Mouse (Mus musculus): Measurements from ENCODE around the gene Zfp384. TPM values are rescaled to one million over a fixed set of nuclear protein-coding genes. Genes with fewer than 3 reads are reported as not detected.
"Not testable (repeated sequence)": the region's sequence is repeated elsewhere in the genome, so short reads cannot be mapped to it uniquely, and the experiment has no call there.

Gene Zfp384
- polyA plus RNA-seq, 2 experiments = 12.4 to 103 TPM

DNA sequence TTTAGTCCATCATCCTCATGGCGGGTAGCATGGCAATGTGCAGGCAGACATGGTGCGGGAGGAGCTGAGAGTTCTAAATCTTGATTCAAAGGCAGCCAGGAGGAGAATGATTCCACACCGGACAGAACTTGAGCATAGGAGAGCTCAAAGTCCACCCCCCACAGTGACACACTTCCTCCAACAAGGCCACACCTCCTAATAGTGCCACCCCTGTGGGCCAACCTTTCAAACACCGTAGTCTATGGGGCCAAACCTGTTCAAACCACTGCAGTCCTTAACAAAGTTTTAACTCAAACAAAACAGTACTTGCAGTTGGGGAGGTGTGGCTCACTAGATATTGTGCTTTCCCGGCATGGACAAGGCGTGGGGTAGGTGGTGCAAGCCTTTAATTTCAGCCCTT is 55.0 kb downstream of the Zfp384 start:
- DNase-seq (ENCODE audit: low spot score) (no peak), ATAC-seq (ENCODE audit: low FRiP score, low read depth) (no peak)
- no peaks in the 10 kb centered on the region for H3K36me3 ChIP-seq (ENCODE audit: control insufficient read depth, insufficient read depth, low read length)
- 84% methylated on average over 6 of the region's 6 CpGs for WGBS
- no peaks in the 10 kb centered on the region for H3K27me3 ChIP-seq (ENCODE audit: control insufficient read depth, insufficient read depth, low read length)
- no peak overlapping the region for H3K4me3 ChIP-seq (replicated peaks; ENCODE audit: low read length)
- H3K9ac ChIP-seq (ENCODE audit: low read depth, low read length, severe bottlenecking) = no peak overlapping the region
- H3K9me3 ChIP-seq (ENCODE audit: control insufficient read depth, low read length) = no peaks in the 10 kb centered on the region
- H3K4me2 ChIP-seq (replicated peaks; ENCODE audit: low read depth, low read length, severe bottlenecking) = no peak overlapping the region
- H3K27ac ChIP-seq (replicated peaks; ENCODE audit: low read depth, low read length) = no peak overlapping the region
- H3K4me1 ChIP-seq (ENCODE audit: control insufficient read depth, insufficient read depth, low read length) = no peaks in the 10 kb centered on the region
- no peak for TF ChIP-seq POLR2A (IDR thresholded peaks at IDR 0.05; ENCODE audit: borderline replicate concordance, extremely low read depth, insufficient read depth, insufficient read length)

DNA sequence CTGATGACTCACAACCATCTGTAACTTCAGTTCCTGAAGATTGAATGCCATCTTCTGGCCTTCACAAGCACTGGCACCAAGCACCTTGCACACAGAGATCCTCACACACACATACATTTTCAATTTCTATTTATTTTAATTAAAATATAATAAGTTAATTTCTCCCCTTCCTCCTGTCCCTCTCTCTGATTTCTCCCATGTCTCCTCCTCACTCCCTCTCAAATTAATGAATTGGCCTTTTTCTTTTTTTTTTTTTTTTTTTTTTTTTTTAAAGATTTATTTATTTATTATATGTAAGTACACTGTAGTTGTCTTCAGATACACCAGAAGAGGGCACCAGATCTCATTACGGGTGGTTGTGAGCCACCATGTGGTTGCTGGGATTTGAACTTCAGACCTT is 56.3 kb downstream of the Zfp384 start:
- not testable (repeated sequence) for H3K27me3 ChIP-seq (ENCODE audit: control insufficient read depth, insufficient read depth, low read length); H3K9me3 ChIP-seq (ENCODE audit: control insufficient read depth, low read length); ATAC-seq (ENCODE audit: low FRiP score, low read depth); H3K36me3 ChIP-seq (ENCODE audit: control insufficient read depth, insufficient read depth, low read length); H3K4me2 ChIP-seq (replicated peaks; ENCODE audit: low read depth, low read length, severe bottlenecking); H3K27ac ChIP-seq (replicated peaks; ENCODE audit: low read depth, low read length); H3K4me1 ChIP-seq (ENCODE audit: control insufficient read depth, insufficient read depth, low read length); H3K4me3 ChIP-seq (replicated peaks; ENCODE audit: low read length); H3K9ac ChIP-seq (ENCODE audit: low read depth, low read length, severe bottlenecking); DNase-seq (ENCODE audit: low spot score)
- WGBS = no CpG with 5 or more reads among the region's 1 CpGs

DNA sequence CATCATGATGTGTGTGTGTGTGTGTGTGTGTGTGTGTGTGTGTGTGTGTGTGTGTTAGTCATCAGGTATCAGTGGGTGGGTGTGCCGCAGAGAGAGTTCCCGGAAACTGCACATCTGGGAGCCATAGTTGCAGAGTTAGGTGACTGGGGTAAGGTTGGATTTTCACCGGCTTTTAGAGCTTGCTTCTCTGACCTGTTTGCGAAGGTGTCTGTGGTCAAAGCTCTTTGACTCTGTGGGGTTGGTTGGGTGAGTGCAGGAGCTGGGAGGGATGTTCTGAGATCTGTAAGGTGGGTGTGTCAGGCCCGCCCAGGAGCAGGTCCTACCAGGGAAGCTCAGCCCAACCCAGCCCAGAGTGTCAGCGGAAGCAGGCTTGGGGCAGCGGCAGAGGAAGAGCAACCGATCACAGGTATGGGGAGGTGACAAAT is 58.6 kb downstream of the Zfp384 start, which contains the start of gene Lpar5:
Gene Lpar5, plus strand, starts transcription at position 350 of the 425 bp plus-strand sequence.
- H3K36me3 ChIP-seq (ENCODE audit: control insufficient read depth, insufficient read depth, low read length) = no peaks in the 10 kb centered on the region
- no peak within 1 kb of the TSS for H3K4me2 ChIP-seq (replicated peaks; ENCODE audit: low read depth, low read length, severe bottlenecking)
- DNase-seq (ENCODE audit: low spot score) (no peak), ATAC-seq (ENCODE audit: low FRiP score, low read depth) (no peak)
- WGBS = 42% methylated on average over 8 of the region's 8 CpGs
- H3K27me3 ChIP-seq (ENCODE audit: control insufficient read depth, insufficient read depth, low read length) = no peaks in the 10 kb centered on the region
- no peak for TF ChIP-seq POLR2A (IDR thresholded peaks at IDR 0.05; ENCODE audit: borderline replicate concordance, extremely low read depth, insufficient read depth, insufficient read length)
- no peaks in the 10 kb centered on the region for H3K9me3 ChIP-seq (ENCODE audit: control insufficient read depth, low read length)
- H3K4me1 ChIP-seq (ENCODE audit: control insufficient read depth, insufficient read depth, low read length) = peaks cover 15% of the 10 kb centered on the region
- H3K27ac ChIP-seq (replicated peaks; ENCODE audit: low read depth, low read length) = no peak within 1 kb of the TSS
- no peak within 1 kb of the TSS for H3K9ac ChIP-seq (ENCODE audit: low read depth, low read length, severe bottlenecking)
- H3K4me3 ChIP-seq (replicated peaks; ENCODE audit: low read length) = no peak within 1 kb of the TSS

DNA sequence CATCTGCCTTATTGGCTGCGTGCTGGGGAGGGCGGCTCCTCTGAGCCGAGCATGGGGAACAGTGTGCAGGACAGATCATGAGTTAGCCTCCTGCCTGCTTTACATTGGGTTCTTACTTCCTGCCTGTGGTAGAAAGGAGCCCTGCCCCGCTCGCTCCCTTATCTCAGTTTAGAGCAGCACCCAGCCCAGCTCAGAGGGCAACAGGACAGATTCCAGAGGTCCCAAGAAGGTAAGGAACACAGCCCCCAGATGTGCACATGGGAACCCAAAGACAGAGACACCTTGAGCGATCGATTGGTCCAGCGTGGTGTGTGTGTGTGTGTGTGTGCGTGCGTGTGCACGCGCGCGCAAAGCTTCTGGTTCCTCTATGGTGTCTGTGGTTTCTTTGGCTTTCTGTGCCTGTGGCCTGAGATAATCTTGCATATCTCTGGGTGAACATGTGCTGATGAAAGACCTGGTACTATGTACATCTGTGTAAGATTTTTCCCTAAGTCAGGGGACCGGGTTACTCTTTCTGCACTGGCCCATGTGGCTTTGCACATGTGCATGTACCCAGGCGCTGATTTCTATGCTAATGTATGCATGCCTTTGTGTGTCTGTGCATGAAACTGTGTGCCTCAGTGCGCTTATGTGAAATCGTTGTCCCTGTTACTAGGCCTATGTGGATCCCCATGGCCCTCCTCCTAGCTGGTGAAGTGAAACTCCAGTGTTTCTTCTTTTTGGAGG is 62.4 kb downstream of the Zfp384 start:
- Histone ChIP-seq H3K9me3 (ENCODE audit: control insufficient read depth, low read length) (no peaks in the 10 kb centered on the region), H3K27me3 (ENCODE audit: control insufficient read depth, insufficient read depth, low read length) (no peaks in the 10 kb centered on the region), H3K9ac (ENCODE audit: low read depth, low read length, severe bottlenecking) (0 out of 2 replicates have a peak overlapping the region, but pooled peaks have one; percentile 16), H3K4me2 (replicated peaks; ENCODE audit: low read depth, low read length, severe bottlenecking) (0 out of 2 replicates have a peak overlapping the region, but pooled peaks have one; percentile 15), H3K27ac (replicated peaks; ENCODE audit: low read depth, low read length) (peak overlapping the region; percentile 88), H3K36me3 (ENCODE audit: control insufficient read depth, insufficient read depth, low read length) (no peaks in the 10 kb centered on the region), H3K4me3 (replicated peaks; ENCODE audit: low read length) (no peak overlapping the region), H3K4me1 (ENCODE audit: control insufficient read depth, insufficient read depth, low read length) (peaks cover 15% of the 10 kb centered on the region)
- DNase-seq (ENCODE audit: low spot score) (no peak), ATAC-seq (ENCODE audit: low FRiP score, low read depth) (peak; percentile 29; the same call in 1 of the 2 replicates)
- TF ChIP-seq POLR2A (IDR thresholded peaks at IDR 0.05; ENCODE audit: borderline replicate concordance, extremely low read depth, insufficient read depth, insufficient read length) = no peak
- 81% methylated on average over 18 of the region's 18 CpGs for WGBS

DNA sequence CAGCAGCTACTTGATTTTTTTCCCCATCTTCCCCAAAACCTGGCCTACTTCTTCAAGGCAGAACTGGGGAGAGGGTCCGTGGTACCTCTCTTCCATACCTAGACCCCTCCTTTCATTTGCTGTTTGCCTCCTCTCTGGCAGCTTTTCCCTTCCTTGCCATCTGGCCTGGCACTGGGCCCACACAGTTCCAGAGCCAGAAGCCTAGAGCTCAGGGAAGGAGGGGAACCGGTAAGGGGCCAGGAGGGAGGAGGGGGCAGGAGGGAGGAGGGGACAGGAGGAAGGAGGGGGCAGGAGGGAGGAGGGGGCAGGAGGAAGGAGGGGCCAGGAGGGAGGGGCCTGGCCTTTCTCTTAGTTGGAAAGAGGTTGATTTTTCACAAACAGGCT is 62.9 kb downstream of the Zfp384 start:
- no peaks in the 10 kb centered on the region for H3K9me3 ChIP-seq (ENCODE audit: control insufficient read depth, low read length)
- 0 out of 2 replicates have a peak overlapping the region, but pooled peaks have one; percentile 15 for H3K4me2 ChIP-seq (replicated peaks; ENCODE audit: low read depth, low read length, severe bottlenecking)
- no peaks in the 10 kb centered on the region for H3K36me3 ChIP-seq (ENCODE audit: control insufficient read depth, insufficient read depth, low read length)
- 0 out of 2 replicates have a peak overlapping the region, but pooled peaks have one; percentile 16 for H3K9ac ChIP-seq (ENCODE audit: low read depth, low read length, severe bottlenecking)
- no peaks in the 10 kb centered on the region for H3K27me3 ChIP-seq (ENCODE audit: control insufficient read depth, insufficient read depth, low read length)
- peak overlapping the region; percentile 88 for H3K27ac ChIP-seq (replicated peaks; ENCODE audit: low read depth, low read length)
- no peak for TF ChIP-seq POLR2A (IDR thresholded peaks at IDR 0.05; ENCODE audit: borderline replicate concordance, extremely low read depth, insufficient read depth, insufficient read length)
- no peak overlapping the region for H3K4me3 ChIP-seq (replicated peaks; ENCODE audit: low read length)
- ATAC-seq (ENCODE audit: low FRiP score, low read depth) (peak; percentile 77), DNase-seq (ENCODE audit: low spot score) (peak; percentile 77)
- peaks cover 15% of the 10 kb centered on the region for H3K4me1 ChIP-seq (ENCODE audit: control insufficient read depth, insufficient read depth, low read length)
- WGBS = 6% methylated on average over 2 of the region's 2 CpGs

Measured in limb, embryonic 14.5 days (tissue).